Mouse (Mus musculus) C2C12 (cell line): ENCODE data around the gene St3gal3.

Experiments
- CTCF ChIP-seq: IDR thresholded peaks from one replicate; pipeline ENCODE4 v1.5.1; 2011; ENCODE audit not compliant: control insufficient read depth, insufficient read depth, insufficient read length
- MYOG ChIP-seq: IDR thresholded peaks from one replicate; pipeline ENCODE4 v1.6.1; 2011; ENCODE audit not compliant: control insufficient read depth, insufficient read length; ENCODE audit errors: extremely low read depth
- USF1 ChIP-seq: IDR thresholded peaks from one replicate; pipeline ENCODE4 v1.6.1; 2011; ENCODE audit warnings: low read depth, mild to moderate bottlenecking, control low read depth, moderate library complexity

DNA sequence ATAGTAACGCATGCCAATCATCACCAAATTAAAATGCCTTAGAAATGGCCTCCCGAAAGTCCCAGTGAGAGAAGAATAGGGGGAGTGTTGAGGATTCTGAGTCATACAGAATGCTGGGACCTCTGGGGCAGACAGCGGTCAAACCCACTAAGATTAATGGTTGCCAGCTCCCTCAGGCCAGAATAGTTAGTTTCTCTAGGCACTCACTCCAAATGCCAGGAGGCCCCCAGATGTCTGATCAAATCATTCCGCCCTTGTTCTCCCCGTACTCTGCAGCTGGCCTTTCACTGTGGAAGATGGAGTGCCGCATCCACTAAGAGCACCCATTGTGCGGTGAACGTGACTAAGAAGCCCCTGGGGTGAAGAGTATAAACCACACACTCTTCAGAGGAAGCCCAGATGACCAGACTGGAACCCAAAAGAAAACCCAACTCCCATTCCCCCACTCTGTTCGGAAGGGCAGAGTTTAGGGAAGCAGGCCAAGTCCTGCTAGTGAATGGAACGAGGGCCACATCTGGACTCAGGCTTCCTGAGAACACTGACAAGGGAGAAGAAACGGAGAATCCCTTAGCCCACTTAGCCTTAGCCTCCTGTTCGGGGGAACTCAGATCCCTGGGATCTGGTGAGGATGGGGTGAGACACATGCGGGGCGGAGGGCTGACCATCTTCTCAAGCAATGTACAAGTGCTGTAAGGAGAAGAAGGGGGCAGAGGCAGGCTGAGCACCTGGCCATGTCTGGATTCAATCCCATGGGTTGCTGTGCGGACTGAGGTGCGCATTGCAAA is 117.5 kb downstream of the St3gal3 start:
- no peak for TF ChIP-seq CTCF
- no peak for TF ChIP-seq USF1
- no peak for TF ChIP-seq MYOG
